Mouse (Mus musculus): ENCODE data around the gene Nlgn1.

The Nlgn1 gene

GRCm38 (mm10) chr3:26050769-26051168 is 281.5 kb downstream of the Nlgn1 start:
- no peak for DNase-seq (ENCODE audit: low read depth, low spot score)

DNA sequence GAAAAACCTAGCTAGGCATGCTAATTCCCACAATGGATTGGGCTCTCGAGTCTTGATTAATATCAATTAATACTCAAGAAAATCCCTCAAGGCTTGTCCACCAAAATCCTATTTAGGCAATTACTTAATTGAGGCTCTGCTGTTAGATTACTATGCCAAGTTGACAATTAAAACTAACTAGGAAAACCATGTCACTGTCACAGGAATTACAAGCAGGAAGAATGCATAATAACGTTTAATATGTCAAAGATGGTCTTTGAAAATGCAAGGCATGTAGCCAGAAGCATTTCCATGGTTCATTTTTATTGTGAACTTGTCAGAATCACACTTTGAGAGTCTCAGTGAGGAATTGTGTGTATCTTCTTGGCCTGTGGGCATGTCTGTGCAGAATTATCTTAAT is 289.3 kb downstream of the Nlgn1 start:
- DNase-seq (ENCODE audit: low read depth, low spot score): no peak

GRCm38 (mm10) chr3:26039696-26040095 is 292.6 kb downstream of the Nlgn1 start:
- DNase-seq (ENCODE audit: low read depth, low spot score): no peak

DNA sequence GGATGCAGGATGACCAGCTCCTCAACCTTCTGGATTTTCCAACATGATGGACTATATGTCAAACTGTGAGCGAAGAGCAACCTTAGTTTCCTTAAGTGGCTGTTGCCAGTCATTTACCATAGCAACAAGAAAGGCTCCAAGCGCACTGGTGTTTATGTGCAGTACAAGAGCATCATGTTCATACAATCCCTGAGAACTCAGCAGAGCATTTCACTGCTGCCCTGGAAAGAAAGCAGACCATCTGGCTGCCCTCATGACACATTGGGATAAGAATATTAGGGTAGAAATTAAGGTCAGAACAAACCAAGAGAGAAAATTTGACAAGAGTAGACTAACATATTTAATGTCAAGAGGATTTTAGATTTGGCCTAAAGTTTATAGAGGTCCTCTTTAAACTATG is 306.2 kb downstream of the Nlgn1 start:
- no peak for DNase-seq (ENCODE audit: low read depth, low spot score)

DNA sequence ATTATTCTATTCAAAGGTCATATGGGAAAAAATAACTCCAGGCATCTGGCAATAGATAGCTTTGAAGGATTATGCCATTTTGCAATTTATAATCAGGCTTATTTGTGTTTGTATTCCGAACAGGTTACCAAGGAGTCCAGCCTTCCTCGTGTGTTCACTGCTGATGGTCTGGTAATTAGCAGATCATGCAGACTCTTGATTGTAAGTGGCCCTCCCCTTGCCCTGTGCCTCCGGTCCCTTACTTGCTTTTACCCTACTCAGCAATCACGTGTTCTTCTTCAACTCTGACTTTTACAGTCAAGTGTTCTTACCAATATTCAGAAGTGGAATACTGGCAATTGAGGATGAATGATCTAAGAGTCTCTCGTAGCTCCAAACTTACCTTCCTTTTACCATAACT is 309.0 kb downstream of the Nlgn1 start:
- no peak for DNase-seq (ENCODE audit: low read depth, low spot score)

- no peak for DNase-seq (ENCODE audit: low read depth, low spot score)
These were observed 310.6 kb downstream of the Nlgn1 start for GRCm38 (mm10) chr3:26021632-26022184.

GRCm38 (mm10) chr3:26011310-26012078 is 320.8 kb downstream of the Nlgn1 start:
- no peak for DNase-seq (ENCODE audit: low read depth, low spot score)

DNA sequence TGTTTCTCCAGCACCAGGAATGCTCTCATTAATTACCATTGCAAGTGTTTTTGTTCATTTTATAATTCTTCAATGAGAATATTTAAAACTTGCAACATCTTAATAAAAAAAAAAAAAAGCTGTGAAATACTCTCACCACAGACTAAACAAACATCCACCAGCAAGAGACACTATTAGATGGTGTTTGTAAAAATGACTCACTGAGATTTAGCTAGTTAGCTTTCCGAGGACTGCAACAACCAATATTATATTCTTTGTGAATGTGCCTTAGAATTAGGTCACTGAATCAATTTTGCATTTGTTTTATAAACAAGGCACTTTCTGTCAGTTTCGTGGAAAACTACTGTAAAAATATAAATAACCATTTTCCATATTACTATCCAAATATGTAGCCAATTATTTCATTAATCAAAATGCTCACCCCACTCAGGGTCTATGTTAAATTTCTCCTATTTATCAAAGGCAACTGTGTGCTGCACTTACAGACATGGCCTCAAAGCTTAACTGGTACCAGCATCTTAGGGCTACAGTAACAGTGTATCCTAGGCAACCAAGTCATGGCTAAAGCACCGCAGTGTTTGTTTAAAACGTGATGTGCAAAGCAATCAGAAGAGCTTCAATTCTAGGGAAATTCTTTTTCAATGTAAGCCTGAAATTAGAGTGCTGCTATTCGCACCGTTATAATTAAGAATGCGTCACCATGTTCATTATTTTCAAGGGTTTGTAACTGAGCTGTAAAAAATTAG is 329.2 kb downstream of the Nlgn1 start:
- DNase-seq (ENCODE audit: low read depth, low spot score): no peak

DNA sequence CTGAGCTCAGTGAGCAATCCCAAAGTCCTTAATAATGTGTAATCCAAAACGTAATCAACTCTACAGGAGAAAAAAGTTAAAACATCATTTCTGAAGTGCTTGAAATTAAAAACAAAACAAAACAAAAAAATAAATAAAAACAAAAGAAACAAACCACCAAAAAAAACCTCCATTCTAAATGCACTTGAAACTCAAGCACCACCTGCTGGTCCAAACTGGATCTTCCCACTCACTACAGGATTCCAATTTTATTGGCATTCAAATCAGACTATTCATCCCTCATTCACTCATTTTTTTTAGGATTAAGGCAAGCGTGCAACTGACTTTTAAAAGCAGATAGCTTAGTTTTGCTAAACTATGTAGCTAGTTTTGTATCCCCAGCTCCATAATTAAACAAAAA is 329.9 kb downstream of the Nlgn1 start:
- peak; percentile 2 for DNase-seq (ENCODE audit: low read depth, low spot score)

GRCm38 (mm10) chr3:25967546-25967945 is 364.7 kb downstream of the Nlgn1 start:
- DNase-seq (ENCODE audit: low read depth, low spot score): no peak

DNA sequence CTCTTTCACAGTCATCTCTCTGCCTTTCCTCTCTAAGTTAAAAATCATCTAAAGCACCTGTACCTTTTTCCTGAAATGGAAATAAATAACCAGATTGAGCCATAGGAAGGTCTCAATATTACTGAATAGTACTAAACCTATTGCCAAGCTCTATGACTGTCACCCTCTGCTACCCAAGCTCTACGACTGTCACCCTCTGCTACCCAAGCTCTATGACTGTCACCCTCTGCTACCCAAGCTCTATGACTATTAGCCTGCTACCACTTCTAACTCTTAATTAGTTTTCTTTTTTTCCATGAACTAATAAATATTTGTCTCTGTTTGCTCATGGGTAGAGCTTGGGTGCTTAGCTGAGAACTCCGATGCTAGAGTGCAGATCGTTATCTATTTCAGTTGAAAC is 368.0 kb downstream of the Nlgn1 start:
- DNase-seq (ENCODE audit: low read depth, low spot score): no peak

DNA sequence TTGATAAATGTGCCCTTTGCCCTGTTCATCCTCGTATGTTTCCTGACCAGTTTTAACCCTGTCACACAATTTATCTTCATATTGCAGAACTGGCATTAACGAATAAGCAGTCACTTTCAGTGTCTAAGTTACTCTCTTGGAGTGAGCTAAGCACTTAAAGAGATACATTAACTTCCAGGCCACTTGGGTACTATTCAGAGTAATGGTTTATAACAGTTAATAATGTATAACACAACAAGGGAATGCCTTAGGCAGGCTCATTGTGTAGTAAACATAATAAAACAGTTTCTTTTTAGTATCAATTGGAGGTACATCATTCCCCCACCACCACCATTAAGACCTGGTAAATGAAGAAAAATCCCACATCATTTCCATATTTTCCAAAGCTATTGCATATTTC is 368.7 kb downstream of the Nlgn1 start:
- no peak for DNase-seq (ENCODE audit: low read depth, low spot score)

GRCm38 (mm10) chr3:25916535-25916934 is 415.7 kb downstream of the Nlgn1 start:
- no peak for DNase-seq (ENCODE audit: low read depth, low spot score)

DNA sequence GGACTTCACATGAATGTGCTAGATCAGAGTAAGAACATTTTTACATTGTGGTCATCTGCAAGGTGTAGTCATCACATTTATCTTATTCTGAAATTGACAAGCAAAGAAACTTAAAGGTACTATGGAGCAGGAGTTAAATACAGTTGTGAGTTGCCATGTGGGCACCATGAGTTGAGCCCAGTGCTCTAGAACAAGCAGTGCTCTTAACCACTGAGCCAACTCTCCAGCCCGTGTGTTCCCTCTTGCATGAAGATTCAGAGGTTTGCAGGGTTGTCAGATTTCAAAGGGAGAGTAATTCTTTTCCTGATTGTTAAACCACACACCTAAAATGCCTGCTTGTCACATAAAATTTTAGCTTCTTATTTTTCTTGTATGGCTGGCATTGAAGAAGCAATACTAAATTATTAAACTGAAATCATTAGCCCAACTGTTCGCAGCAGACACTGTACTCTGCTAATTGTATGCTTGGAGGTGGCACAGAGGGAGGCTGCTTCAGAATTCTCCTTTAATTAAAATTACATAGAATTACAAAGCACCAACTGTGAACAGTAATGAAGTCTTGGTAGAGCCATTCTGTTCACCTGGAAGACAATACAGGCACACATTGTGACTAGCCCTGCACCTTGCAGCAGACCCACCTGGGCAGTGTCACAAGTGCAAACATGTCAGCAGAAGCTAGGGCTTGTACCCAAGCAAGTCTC is 417.7 kb downstream of the Nlgn1 start:
- DNase-seq (ENCODE audit: low read depth, low spot score): no peak

DNA sequence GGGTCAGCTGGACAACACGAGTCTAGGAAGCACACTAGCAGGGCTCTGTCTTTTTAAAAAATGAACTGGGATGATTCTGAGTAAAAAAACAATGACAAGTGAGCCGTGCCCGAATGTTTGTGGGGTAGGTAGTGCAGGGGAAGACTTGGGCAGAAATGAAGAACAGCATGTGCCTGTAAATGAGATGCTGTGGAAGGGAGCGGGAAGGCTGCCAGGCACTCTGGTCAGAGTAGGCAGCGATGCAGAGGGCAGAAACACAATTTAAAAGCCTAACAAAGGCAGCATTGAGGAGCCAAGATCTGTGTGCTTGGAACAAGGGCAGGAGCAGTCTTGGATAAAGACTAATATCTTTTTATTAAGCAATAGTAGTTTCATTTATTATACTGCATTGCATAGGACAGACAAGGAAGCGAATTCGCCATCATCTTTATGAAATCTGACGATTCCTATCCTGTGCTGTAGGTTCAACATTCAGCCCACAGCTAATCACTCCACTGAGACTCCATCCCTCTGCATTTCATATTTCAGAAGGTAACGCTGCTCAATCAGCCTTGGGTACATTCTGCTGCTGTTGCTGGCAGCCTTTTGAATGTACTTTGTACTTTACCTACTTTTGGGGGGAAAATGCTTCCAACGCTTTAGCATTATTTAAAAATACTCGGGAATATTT is 429.0 kb downstream of the Nlgn1 start:
- no peak for DNase-seq (ENCODE audit: low read depth, low spot score)

- no peak for DNase-seq (ENCODE audit: low read depth, low spot score)
These were observed 434.8 kb downstream of the Nlgn1 start for GRCm38 (mm10) chr3:25897456-25897855.

GRCm38 (mm10) chr3:25884797-25885196 is 447.5 kb downstream of the Nlgn1 start:
- no peak for DNase-seq (ENCODE audit: low read depth, low spot score)

GRCm38 (mm10) chr3:25869161-25869560 is 463.1 kb downstream of the Nlgn1 start:
- DNase-seq (ENCODE audit: low read depth, low spot score): no peak

DNA sequence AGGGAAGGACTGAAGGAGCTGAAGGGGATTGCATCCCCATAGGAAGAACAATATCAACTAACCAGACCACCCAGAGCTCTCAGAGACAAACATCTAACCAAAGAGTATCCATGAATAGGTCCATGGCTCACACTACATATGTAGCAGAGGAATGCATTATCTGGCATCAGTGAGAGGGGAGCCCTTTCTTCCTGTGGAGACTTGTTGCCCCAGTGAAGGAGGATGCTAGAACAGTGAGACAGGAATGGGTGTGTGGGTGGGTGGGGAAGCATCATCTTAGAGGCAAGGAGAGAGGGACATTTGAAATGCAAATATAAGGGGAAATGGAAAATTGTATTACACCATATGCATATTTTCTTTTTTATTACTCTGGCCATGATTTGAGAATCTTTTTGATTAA is 473.9 kb downstream of the Nlgn1 start:
- no peak for DNase-seq (ENCODE audit: low read depth, low spot score)

GRCm38 (mm10) chr3:25844686-25845462 is 487.4 kb downstream of the Nlgn1 start:
- no peak for DNase-seq (ENCODE audit: low read depth, low spot score)

DNA sequence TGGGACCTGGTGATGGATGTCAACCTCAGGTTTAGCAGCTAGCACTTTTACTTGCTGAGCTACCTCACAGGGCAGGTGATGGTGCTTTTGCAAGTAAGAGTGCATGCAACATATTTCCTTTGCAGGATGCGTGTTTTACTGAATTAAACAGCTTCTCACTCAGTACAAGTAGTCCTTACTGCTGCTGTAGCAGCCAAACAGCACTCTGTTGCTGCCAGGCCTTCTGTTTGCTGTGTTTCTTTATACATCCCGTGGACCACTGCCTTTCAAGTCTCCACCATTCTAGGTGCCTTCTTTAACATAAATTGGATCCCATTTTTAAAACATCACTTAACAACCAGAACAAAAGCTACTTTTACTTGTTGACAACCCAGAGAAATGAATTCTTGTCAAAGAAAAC is 502.0 kb downstream of the Nlgn1 start:
- DNase-seq (ENCODE audit: low read depth, low spot score): no peak
